ENCODE assay signal across 22 mouse cellular contexts in genomic region chr5:13033332-13033731, GRCm38 (mm10).
A peak's percentile ranks its signal among the peaks of the same experiment; 100 is the strongest.
DNase-seq lines count a peak whose midpoint lies in the region; ATAC-seq and TF ChIP-seq lines count a peak whose summit lies in the region.
"Had no signal": no experiment of that assay in that cellular context is flagged by ENCODE, and none has a peak within 500 bp of the region (broad histone marks: within the 10 kb centered on the region; RNA-seq: fewer than 3 reads in every experiment).

No protein-coding gene starts in this region.

- H3K4me1 ChIP-seq in G1E (ENCODE audit: insufficient read depth, low read depth, low read length), result peaks cover 13% of the 10 kb centered on the region
- peaks cover 14% of the 10 kb centered on the region; the same call in 1 of the 2 replicates for H3K4me1 ChIP-seq in embryonic facial prominence, embryonic 13.5 days
- peaks cover 4% of the 10 kb centered on the region; the same call in 1 of the 2 replicates for H3K4me1 ChIP-seq in limb, embryonic 11.5 days (ENCODE audit: control insufficient read depth, insufficient read depth, low read length)
- peaks cover 3% of the 10 kb centered on the region; the same call in 1 of the 2 replicates for H3K4me1 ChIP-seq in forebrain, embryonic 10.5 days
- H3K4me1 ChIP-seq: forebrain, embryonic 12.5 days; hindbrain, embryonic 15.5 days had no signal

- H3K9ac ChIP-seq in embryonic facial prominence, embryonic 13.5 days, result no peak overlapping the region
- H3K9ac ChIP-seq in limb, embryonic 11.5 days (ENCODE audit: low read length), result no peak overlapping the region
- H3K9ac ChIP-seq: forebrain, embryonic 12.5 days; heart, embryonic 13.5 days; hindbrain, embryonic 15.5 days had no signal

- H3K36me3 ChIP-seq in G1E (replicated peaks), result no peaks in the 10 kb centered on the region
- no peaks in the 10 kb centered on the region for H3K36me3 ChIP-seq in embryonic facial prominence, embryonic 13.5 days
- H3K36me3 ChIP-seq in limb, embryonic 11.5 days (ENCODE audit: control insufficient read depth, insufficient read depth, low read length), result no peaks in the 10 kb centered on the region
- H3K36me3 ChIP-seq in forebrain, embryonic 10.5 days (replicated peaks), result no peaks in the 10 kb centered on the region
- H3K36me3 ChIP-seq: forebrain, embryonic 12.5 days; heart, embryonic 13.5 days; hindbrain, embryonic 15.5 days had no signal

- H3K4me3 ChIP-seq in G1E (ENCODE audit: low read depth, low read length), result no peak overlapping the region
- no peak overlapping the region for H3K4me3 ChIP-seq in embryonic facial prominence, embryonic 13.5 days
- H3K4me3 ChIP-seq in limb, embryonic 11.5 days (ENCODE audit: low read depth, low read length), result no peak overlapping the region
- H3K4me3 ChIP-seq in forebrain, embryonic 10.5 days, result no peak overlapping the region
- H3K4me3 ChIP-seq: forebrain, embryonic 12.5 days; heart, embryonic 13.5 days; hindbrain, embryonic 15.5 days had no signal

- H3K27ac ChIP-seq in embryonic facial prominence, embryonic 13.5 days, result 0 out of 2 replicates have a peak overlapping the region, but pooled peaks have one; percentile 5
- H3K27ac ChIP-seq in limb, embryonic 11.5 days (replicated peaks; ENCODE audit: low read depth, low read length), result no peak overlapping the region
- no peak overlapping the region for H3K27ac ChIP-seq in forebrain, embryonic 10.5 days
- H3K27ac ChIP-seq: forebrain, embryonic 12.5 days; heart, embryonic 13.5 days; hindbrain, embryonic 15.5 days had no signal

- WGBS in embryonic facial prominence, embryonic 13.5 days, result 25% methylated on average over 3 of the region's 3 CpGs
- WGBS in limb, embryonic 11.5 days, result 38% methylated on average over 3 of the region's 3 CpGs
- WGBS in forebrain, embryonic 10.5 days, result 83% methylated on average over 3 of the region's 3 CpGs

- no peaks in the 10 kb centered on the region for H3K9me3 ChIP-seq in G1E (replicated peaks)
- no peaks in the 10 kb centered on the region for H3K9me3 ChIP-seq in embryonic facial prominence, embryonic 13.5 days
- H3K9me3 ChIP-seq in limb, embryonic 11.5 days (ENCODE audit: control insufficient read depth, low read length), result no peaks in the 10 kb centered on the region
- H3K9me3 ChIP-seq in forebrain, embryonic 10.5 days, result no peaks in the 10 kb centered on the region
- H3K9me3 ChIP-seq: forebrain, embryonic 12.5 days; heart, embryonic 13.5 days; hindbrain, embryonic 15.5 days had no signal

- H3K4me2 ChIP-seq in embryonic facial prominence, embryonic 13.5 days, result no peak overlapping the region
- H3K4me2 ChIP-seq in limb, embryonic 11.5 days (ENCODE audit: low read depth, severe bottlenecking), result no peak overlapping the region
- H3K4me2 ChIP-seq: forebrain, embryonic 12.5 days; heart, embryonic 13.5 days; hindbrain, embryonic 15.5 days had no signal

- no peak for TF ChIP-seq CTCF in G1E (IDR thresholded peaks at IDR 0.05; ENCODE audit: low read depth, low read length)

- DNase-seq in G1E (ENCODE audit: low spot score) (no peak), NIH3T3 (ENCODE audit: low read depth) (peak; percentile 8)
- DNase-seq in limb, embryonic 11.5 days (ENCODE audit: low spot score), result peak; percentile 35
- no peak for DNase-seq in cerebellum, postnatal 10 days
- no peak for DNase-seq in kidney, postnatal 25 days
- DNase-seq in forebrain, embryonic 10.5 days (ENCODE audit: extremely low spot score, low spot score), result no peak
- DNase-seq: adrenal gland, adult 2 months; adrenal gland, postnatal 25 days; cerebellum, adult 18-20 months; cerebellum, postnatal 14 days; gastrocnemius, postnatal 36 days; heart, adult 11 months; heart, postnatal 36 days; kidney, adult 8-10 months had no signal

- H3K27me3 ChIP-seq in G1E (ENCODE audit: insufficient read depth, low read length), result no peaks in the 10 kb centered on the region
- H3K27me3 ChIP-seq in embryonic facial prominence, embryonic 13.5 days, result no peaks in the 10 kb centered on the region
- H3K27me3 ChIP-seq in limb, embryonic 11.5 days (ENCODE audit: control insufficient read depth, insufficient read depth, low read length), result no peaks in the 10 kb centered on the region
- no peaks in the 10 kb centered on the region for H3K27me3 ChIP-seq in forebrain, embryonic 10.5 days (ENCODE audit: poor library complexity, severe bottlenecking)
- H3K27me3 ChIP-seq: CH12.LX; forebrain, embryonic 12.5 days; hindbrain, embryonic 15.5 days had no signal

- peak; percentile 78 for ATAC-seq in G1E (ENCODE audit: extremely low read depth, insufficient number of reproducible peaks, low FRiP score, poor library complexity, severe bottlenecking)
- no peak for ATAC-seq in embryonic facial prominence, embryonic 13.5 days (ENCODE audit: insufficient number of reproducible peaks, insufficient read depth, low FRiP score, low TSS enrichment, low read depth)
- peak; percentile 57; the same call in 1 of the 2 replicates for ATAC-seq in limb, embryonic 11.5 days (ENCODE audit: insufficient number of reproducible peaks, low FRiP score, low TSS enrichment, low read depth)
- no peak for ATAC-seq in activated CD4-positive, CD25-positive, alpha-beta regulatory T cell, adult 4 months
- ATAC-seq: forebrain, embryonic 16.5 days; intestine, embryonic 16.5 days had no signal

Comparison
In these comparisons a context has a peak if more than half of its experiments do, and no peak if none do; other contexts are left out.
1. ATAC-seq: peak in G1E (single experiment) and limb, embryonic 11.5 days (single experiment); none in embryonic facial prominence, embryonic 13.5 days (single experiment) and activated CD4-positive, CD25-positive, alpha-beta regulatory T cell, adult 4 months (single experiment).
2. DNase-seq: peak in NIH3T3 (single experiment) and limb, embryonic 11.5 days (single experiment); none in G1E (single experiment), cerebellum, postnatal 10 days (0 of 2), kidney, postnatal 25 days (0 of 2) and forebrain, embryonic 10.5 days (single experiment).